Mouse (Mus musculus) retina, adult 2 months (tissue): Measurements from ENCODE around the gene Hdgfl2.
A peak's percentile ranks its signal among the peaks of the same experiment; 100 is the strongest.
"Not testable (repeated sequence)": the region's sequence is repeated elsewhere in the genome, so short reads cannot be mapped to it uniquely, and the experiment has no call there.

ENCODE experiments used
- DNase-seq: peaks from one replicate; pipeline ENCODE4 v3.0.0-alpha.2; 2012; ENCODE audit warnings: low read depth, low spot score

Gene Hdgfl2

DNA sequence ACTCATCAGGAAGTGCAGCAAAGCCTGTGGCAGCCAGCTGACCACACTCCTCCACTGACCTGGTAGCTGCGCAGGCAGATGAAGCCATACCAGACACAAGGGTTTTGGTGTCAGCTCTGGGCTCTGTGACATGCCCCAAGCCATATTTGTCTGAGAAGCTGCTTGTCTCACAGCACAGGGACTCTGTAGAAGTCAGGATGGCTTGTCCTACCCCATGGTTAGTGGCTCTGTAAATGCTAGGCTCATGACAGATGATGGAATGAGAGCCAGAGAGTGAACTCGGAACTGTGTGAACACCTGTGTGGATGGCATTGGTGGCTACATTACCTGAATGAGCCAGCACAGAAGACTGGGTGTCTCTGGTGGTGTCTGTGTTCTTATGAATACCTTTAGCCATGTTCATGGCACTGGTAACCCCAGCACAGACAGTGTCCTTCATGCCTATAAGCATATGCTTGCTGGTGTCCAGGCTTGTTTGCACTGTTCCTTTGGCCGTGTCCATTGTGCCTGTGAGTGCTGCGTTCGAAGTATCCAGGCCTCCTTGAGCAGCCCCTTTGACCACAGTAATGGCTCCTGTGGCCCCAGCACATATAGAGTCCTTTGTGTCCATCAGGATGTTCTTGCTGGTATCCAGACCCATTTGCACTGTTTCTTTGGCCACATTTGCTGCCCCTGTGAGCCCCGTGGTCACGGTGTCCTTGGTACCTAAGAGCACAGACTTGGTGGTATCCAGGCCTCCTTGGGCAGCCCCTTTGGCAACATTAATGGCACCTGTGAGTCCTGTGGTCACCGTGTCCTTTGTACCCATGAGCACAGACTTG lies 24.2 kb downstream of the Hdgfl2 start:
- no peak for DNase-seq

DNA sequence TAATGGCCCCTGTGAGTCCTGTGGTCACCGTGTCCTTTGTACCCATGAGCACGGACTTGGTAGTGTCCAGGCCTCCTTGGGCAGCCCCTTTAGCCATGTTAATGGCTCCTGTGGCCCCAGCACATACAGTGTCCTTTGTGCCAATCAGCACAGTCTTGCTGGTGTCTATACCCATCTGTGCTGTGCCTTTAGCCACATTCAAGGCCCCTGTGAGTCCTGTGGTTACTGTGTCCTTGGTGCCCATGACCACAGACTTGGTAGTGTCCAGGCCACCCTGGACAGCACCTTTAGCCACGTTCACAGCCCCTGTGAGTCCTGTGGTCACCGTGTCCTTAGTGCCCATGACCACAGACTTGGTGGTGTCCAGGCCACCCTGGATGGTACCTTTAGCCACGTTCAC lies 25.4 kb downstream of the Hdgfl2 start:
- not testable (repeated sequence) for DNase-seq

DNA sequence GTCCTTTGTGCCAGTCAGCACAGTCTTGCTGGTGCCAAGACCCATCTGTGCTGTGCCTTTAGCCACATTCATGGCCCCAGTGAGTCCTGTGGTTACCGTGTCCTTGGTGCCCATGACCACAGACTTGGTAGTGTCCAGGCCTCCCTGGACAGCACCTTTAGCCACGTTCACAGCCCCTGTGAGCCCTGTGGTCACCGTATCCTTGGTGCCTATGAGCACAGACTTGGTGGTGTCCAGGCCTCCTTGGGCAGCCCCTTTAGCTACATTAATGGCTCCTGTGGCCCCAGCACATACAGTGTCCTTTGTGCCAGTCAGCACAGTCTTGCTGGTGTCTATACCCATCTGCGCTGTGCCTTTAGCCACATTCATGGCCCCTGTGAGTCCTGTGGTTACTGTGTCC lies 27.0 kb downstream of the Hdgfl2 start:
- DNase-seq = not testable (repeated sequence)

DNA sequence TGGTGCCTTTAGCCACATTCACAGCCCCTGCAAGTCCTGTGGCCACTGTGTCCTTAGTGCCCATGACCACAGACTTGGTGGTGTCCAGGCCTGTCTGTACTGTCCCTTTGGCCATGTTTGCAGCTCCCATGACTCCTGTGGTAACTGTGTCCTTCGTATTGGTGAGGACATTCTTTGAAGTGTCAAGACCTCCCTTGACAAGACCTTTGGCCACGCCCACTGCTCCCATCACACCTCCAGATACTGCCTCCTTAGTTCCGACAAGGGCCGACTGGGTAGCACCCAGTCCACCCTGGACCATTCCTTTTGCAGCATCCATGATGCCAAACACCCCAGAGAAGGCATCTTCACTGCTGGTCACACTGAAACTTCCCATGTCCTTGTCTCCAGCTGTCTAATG lies 27.5 kb downstream of the Hdgfl2 start:
- no peak for DNase-seq

DNA sequence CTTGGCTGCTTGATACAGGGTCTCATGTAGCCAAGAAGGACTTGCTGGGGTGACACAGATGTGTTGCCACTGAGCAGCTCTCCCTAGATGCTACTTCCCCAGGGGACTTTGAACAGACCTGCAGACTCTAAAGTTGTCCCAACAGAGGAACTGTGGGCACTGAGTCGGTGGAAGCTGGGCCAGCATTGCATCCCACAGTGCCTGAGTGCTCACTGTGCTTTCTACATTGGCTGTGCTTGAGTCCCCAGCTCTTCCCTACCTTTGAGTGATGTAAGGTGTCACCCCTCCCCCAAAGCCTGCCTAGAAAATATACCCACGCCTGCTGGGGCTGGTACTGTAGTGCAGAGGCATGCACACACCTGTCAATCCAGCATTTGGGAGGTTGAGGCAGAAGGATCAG lies 28.3 kb downstream of the Hdgfl2 start:
- DNase-seq = no peak

DNA sequence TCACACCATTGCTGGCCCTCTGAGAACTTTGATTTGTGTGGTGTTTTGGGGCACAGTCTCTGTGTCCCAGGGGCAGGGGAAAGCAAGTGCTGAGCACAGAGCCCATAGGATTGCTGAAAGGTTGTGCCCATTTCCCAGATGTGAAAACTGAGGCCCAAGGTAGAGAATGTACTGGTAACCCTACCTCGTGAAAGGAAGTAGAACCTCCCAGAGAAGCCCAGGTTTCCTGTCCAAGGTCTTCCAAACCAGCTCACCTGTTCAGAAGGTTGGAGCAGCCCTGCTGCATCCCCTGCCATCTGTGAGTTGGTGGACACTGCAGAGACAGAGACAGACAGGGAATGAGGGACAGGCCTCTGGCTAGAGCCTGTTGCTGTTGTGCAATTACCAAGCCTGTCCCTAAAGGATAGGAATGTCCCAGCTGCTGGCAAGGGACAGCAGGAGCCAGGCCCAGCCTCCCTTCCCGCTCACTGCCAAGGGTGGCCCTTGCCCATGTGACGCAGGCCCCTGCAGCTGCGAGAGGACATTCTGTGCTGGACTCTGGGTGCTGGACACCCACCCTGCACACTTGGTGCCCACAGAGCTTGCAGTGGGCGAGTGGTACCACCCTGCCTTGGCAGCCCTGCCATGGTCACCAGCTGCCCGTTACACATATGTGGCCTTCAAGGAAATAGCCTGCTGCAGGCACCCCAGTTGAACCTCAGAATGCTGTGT lies 29.1 kb downstream of the Hdgfl2 start:
- no peak for DNase-seq

DNA sequence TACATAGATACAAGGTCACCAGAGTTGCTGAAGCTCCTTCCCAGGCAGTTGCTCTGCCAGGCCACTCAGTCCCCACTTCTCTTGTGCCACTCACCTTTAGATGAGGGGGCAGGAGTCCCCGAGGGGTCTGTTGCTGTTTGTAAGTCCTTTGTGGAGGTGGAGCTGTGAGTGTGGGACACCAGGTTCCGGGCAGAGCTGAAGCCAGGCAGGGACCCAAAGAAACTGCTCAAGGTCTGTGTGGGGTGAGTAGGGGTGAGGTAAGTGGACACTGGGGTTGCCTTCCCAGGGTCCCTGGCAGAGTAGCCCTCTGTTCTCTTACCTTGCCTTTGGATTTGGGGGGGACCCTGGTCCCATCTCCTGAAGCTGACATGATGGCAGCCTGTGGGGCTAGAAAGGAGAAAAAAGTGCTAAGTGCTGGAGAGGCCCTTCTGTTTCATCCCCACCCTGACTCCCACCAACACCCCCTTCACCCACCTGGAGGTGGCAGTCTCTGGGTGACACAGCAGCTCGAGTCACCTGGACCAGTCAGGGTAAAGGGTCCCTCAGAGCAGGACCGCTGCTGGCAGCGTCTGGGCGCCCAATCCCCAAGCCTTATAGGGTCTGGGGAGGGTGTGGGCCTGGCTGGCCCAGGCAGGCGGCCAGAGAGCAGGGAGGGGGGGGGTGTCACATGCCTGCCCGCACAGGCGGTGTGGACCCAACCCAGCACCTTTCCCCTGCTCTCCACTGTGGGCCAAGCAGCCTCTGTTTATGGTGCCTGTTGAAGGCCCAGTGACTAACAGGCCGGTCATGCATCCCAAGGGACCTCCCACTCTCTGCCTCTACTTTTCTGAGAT lies 30.0 kb downstream of the Hdgfl2 start, which contains the start of gene Plin4:
Gene Plin4 (minus strand): TSS at position 585 of the 833 bp plus-strand sequence.
- no peak for DNase-seq

DNA sequence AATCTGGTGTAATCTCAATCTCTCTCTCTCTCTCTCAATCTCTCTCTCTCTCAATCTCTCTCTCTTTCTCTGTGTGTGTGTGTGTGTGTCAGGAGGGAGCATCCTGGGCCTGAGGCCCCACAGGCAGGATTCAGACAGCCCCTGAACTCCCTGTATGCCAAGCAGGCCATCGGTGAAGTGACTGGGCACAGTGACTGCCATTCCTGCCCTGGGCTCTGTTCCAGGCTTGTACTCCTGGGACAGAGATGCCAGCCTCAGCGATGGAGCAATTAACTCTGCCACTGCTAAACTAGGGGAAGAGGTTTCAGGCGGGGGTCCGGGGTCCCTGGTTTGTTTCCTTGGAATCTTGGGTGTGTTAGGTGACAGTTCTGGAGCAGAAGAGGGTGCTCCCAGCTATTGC lies 31.1 kb downstream of the Hdgfl2 start:
- no peak for DNase-seq

DNA sequence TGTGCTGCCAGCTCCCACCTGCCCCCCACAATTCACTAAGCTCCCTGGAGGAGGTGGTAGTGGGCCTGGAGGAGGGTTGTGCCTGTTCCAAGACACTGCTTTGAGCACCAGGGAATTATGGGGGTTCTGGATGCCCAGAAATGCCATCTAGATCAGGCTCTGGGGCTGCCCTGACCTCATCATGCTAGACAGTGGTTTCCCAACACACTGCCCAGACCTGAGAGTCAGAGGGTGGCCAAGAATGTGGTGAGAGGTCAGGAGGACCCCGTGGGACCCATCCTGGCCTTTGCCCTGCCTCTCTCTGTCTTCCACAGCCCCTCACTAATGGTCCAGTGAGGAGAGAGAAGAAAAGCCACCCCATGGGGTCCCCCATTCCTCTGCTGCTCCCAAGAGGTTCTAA lies 31.6 kb downstream of the Hdgfl2 start:
- DNase-seq = no peak

DNA sequence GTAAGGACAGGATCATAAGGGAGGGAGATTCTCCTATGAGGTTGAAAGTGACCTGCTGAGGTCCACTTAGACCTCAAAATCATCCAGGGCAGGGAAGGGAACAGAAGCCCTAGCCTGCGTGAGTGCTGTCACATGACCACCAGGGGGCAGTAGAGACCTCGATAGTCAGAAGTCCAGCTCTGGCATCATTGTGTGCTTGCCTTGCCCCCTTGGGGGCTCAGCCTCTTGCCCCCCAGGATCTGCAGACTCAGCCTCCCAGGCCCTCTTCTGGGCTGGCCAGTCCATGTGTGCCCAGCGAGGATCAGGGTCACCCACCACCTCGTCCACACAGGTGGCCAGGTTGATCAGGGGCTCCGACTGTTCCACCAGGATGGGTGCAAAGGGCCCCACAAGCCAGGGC lies 32.4 kb downstream of the Hdgfl2 start:
- peak; percentile 47 for DNase-seq

DNA sequence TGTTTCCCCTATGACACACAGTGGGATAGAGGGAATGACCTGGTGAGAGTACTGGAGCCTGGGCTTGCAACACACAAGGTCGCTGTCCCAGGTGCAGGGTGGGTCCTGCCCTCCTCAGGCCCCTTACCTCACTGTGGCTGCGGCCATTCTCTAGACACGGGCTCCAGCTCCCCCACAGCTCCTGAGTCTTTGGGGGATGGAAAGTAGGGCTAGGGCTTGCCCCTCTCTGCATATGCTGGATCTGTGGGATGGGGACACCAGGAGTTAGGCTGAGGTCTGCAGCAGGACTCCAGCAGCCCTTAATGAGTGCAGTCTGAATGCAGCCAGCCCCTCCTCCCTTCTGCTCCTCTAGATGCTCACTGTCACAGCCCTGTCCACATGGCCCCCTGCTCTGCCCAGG lies 33.3 kb downstream of the Hdgfl2 start:
- no peak for DNase-seq

DNA sequence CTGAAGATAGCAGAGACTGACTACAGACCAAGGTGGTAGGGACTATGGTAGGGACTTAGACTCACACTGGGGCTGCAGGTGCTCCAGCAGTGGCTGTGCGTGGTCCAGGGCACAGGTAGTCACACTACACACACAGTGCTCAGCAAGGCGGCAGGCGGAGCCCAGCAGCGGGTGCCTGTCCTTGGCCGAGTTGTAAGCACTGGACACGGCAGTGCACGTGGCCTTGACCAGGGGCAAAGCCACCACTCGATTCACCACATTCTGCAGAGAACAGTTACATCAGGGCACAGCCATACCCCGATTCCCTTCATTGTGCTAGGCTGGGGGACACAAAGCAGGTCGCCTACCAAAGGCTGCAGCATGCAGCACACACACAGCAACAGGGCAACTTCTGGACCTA lies 36.8 kb downstream of the Hdgfl2 start:
- no peak for DNase-seq

DNA sequence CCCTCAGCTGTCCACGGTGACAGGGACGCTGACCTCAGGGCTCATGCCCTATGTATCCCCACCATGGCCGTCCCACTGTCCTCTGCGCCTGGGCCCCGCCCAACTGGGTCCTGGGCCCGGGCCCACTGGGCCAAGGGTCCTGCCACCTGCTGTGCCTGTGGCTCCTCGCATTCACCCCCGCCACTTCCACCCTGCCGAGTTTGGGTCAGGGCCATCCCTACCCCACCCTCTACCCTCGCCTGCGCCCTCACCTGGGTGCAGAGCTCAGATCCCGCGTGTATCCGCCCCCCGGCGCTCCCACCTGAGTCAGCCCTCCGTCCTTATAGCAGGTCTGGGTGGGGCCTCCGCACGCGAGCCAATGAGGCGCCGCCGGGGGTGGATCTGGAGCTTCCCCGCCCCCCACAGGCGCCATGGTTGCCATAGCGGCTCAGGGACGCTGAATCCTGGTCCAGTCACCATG lies 37.8 kb downstream of the Hdgfl2 start, which contains the start of gene Plin5:
Gene Plin5 (minus strand): TSS at position 346 of the 460 bp plus-strand sequence.
- DNase-seq = no peak

DNA sequence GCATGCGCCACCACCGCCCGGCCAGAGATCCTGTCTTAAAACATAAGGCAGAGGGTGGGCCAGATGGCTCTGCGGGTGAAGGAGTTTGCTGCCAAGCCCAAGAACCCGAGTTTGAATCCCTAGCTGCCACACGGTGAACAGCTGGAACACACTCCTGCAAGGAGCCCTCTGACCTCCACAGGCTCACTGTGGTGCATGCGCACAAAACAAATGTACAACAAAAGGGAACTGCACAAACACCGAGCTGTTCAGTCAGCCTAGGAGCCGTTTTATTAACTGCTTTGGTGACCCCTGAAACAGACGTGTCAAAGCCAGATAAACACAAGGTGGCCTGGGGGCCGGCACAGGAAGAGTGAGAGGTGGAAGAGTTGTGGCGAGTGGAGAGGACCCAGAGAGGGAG lies 40.0 kb downstream of the Hdgfl2 start:
- DNase-seq = no peak

DNA sequence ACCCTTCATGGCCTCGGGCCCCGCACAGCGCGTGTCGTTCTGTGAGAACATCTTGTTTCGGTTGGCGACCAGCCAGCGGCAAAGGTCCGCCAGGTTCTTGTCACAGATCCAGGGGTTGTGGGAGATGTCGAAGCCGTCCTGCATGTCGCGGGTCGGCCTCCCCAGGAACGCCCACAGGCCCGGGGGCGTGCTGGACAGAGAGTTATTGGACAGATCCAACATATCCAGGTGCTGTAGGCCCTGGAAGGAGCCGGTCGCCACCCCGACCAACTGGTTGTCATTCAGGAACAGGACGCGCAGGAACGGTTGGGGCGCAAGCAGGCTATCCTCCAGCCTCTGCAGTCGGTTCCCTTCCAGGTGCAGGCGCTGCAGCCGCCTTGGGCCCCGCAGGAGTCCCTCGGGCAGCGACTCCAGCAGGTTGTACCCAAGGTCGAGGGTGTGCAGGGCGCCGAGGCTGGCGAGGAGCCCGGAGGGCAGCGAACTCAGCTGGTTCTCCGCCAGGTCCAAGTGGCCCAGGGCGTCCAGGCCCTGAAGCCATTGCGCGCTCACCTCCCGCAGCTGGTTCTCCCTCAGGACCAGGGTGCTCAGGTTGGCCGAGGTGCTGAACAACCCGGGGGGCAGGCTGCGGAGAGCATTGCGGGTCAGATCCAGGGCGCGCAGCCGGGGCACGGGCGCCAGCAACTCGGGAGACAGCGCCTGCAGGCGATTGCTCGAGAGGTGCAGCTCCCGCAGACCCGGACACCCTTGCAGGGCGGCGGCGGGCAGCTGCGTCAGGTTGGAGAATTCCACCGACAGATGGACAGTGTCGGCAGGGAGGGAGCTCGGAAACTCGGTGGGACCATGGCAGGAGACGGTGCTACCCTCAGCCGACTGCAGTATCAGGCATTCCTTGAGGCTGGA lies 40.8 kb downstream of the Hdgfl2 start:
- DNase-seq = no peak

DNA sequence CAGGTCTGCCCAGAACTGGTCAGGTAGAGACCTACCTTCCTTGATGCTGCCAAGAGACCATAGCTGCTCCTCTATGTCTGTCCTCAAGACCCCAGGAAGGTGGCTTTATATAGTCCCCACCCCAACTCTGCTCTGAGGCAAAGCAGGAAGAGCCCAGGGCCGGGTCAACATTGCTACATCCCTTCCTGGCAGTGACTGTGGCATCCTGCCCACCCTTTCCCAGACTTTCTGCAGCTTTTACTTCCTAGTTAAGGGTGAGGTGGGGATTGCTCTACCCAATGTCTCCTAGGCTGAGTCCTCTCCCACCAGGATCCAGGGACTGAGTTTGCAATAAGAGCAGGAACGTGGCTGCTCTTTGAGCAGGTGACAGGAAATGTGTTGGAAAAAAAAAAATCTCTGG lies 42.4 kb downstream of the Hdgfl2 start, which contains the start of gene Lrg1:
Gene Lrg1 (minus strand): TSS at position 176 of the 400 bp plus-strand sequence.
- DNase-seq = no peak

DNA sequence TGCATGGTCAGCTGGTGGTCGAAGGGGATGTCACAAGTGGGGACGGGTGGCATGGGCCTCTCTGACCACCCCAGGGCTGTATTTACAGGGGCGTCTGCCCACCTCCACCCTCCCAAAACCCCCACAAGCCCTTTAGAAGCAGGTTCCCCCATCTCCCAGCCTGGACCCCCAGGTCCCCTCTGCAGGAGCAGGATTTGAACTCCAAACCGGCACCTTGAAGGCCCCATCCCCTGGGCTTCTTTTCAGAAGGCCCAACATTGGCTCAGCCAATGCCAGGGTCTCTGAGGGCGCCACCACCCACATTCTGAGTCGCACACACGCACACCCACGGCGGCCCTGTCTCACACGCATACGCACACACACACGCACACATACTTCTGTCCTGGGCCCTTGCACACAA lies 43.7 kb downstream of the Hdgfl2 start:
- no peak for DNase-seq

DNA sequence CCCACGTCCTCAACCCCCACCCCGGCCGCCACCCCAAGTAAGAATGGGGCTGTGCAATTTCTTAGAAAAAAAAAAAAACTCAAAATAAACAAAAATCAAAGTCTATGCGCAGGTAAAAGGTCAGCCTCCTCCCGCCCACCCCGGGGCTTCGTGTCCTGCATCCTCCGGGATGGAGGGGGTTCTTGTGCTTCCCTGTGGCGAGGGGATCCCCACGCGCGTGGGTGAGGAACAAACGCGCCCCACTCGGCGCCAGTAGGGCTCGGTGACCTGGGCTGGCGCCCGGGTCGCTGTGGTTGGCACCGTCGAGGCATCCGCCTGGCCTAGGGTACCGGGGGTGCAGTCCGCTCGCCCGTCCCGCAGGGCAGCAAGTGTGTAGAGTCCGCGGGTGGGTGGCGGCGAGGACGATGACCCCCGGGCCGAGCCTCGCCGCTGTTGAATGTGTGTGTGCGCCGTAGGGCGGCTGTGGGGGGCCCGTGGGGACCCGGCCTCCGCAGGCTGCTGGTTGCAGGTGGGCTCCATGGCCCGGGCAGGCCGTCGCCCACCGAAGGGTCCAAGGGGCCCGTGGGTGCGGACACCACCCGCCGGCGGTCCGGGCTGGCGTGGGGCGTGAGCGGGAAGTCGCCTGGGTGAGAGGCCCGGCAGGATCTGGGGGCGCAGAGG lies 44.4 kb downstream of the Hdgfl2 start:
- DNase-seq = no peak

DNA sequence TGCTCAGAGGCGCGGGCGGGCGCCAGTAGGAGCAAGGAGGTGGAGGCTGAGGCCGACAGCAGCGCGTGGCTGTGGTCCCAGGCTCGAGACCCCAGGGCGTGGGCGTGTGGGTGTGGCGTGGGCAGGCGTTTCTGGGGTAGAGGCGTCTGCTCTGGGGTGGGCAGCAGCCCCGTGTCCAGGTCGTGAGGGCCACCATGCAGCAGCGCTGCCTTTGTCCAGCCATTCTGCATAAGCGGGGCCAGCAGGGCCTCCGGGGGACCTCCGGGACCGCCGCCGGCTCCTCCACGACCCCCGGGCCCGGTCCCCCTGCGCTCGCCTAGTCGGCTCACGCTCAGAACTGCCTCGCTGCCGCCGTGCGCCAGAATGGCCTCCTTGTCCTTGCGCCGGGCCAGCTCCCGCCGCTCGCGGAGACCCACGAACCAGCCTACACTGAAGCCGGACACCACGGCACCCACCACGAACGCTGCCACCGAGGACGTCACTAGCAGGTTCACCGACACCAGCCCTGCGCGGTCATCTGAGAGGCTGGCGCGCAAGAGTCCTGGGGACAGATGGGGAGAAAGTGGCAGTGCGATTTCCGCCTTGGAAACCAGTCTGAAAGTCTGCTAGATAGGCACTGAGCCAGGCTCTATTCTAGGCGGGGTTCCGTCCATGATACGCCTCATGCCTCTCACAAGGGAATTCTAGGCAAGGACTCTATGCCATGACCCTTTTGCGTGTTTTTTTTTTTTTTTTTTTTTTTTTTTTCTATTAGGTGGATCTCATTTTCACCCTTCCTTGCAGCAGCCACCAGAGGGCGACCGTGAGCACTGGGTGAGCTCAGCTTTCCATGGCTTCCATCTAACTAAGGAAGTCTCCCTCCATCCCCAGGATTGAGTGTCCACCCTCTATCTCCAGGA lies 45.2 kb downstream of the Hdgfl2 start:
- no peak for DNase-seq
